Mouse (Mus musculus) ES-E14 (cell line): Measurements from ENCODE around the gene Scd3. TPM values are rescaled to one million over a fixed set of nuclear protein-coding genes. Genes with fewer than 3 reads are reported as not detected.

Source experiments
- DNase-seq: peaks from one replicate; pipeline ENCODE4 v3.0.0-alpha.2; 2013; ENCODE audit warnings: low read depth, low spot score
- H3K27ac ChIP-seq: 2 replicates; pipeline ENCODE4 v1.5.1; 2012; ENCODE audit warnings: low read depth, mild to moderate bottlenecking, low read length, moderate library complexity, mixed read lengths; ENCODE audit not compliant: poor library complexity, insufficient read depth, severe bottlenecking
- H3K36me3 ChIP-seq: 2 replicates; pipeline ENCODE4 v1.6.1; 2012; ENCODE audit warnings: mild to moderate bottlenecking, low read length, moderate library complexity, mixed read lengths; ENCODE audit not compliant: control insufficient read depth, poor library complexity, insufficient read depth, severe bottlenecking
- H3K4me1 ChIP-seq, 2 experiments: fragments of 150-350 bp in 1 of 2; sonication (generic) in 1 of 2; 2 replicates each; pipeline ENCODE4 v1.6.1; 2012; ENCODE audit warnings: low read length in 2 of 2, mild to moderate bottlenecking in 1 of 2, mixed read lengths in 1 of 2; ENCODE audit not compliant: control insufficient read depth in 2 of 2, insufficient read depth in 2 of 2, poor library complexity in 1 of 2
- H3K4me3 ChIP-seq, 2 experiments: fragments of 150-350 bp in 1 of 2; sonication (generic) in 1 of 2; 2 replicates each; pipeline ENCODE4 v1.5.1; 2012; ENCODE audit warnings: low read length in 2 of 2, low read depth in 1 of 2, mild to moderate bottlenecking in 1 of 2, mixed read lengths in 1 of 2; ENCODE audit not compliant: insufficient read depth in 1 of 2, poor library complexity in 1 of 2, severe bottlenecking in 1 of 2
- H3K9ac ChIP-seq: 2 replicates; pipeline ENCODE4 v1.6.1; 2012; ENCODE audit warnings: low read depth, mild to moderate bottlenecking, low read length, mixed read lengths; ENCODE audit not compliant: poor library complexity, insufficient read depth, severe bottlenecking
- H3K9me3 ChIP-seq: fragments of 150-350 bp; sonication (generic); 2 replicates; pipeline ENCODE4 v1.6.1; 2012; ENCODE audit warnings: low read depth, mild to moderate bottlenecking, low read length; ENCODE audit not compliant: control insufficient read depth, insufficient read depth
- CHD2 ChIP-seq: IDR thresholded peaks from 2 replicates; pipeline ENCODE4 v1.6.1; 2014; ENCODE audit warnings: mild to moderate bottlenecking, low read depth, low read length, inconsistent platforms
- HCFC1 ChIP-seq: IDR thresholded peaks from 2 replicates; pipeline ENCODE4 v1.6.1; 2012; ENCODE audit warnings: low read length, inconsistent platforms, borderline replicate concordance; ENCODE audit not compliant: insufficient read depth
- MAFK ChIP-seq: IDR thresholded peaks from 2 replicates; pipeline ENCODE4 v1.6.1; 2014; ENCODE audit warnings: mild to moderate bottlenecking, low read depth, low read length, inconsistent platforms; ENCODE audit not compliant: insufficient read depth
- ZC3H11A ChIP-seq: IDR thresholded peaks from 2 replicates; pipeline ENCODE4 v1.6.1; 2012; ENCODE audit warnings: low read depth, mild to moderate bottlenecking, inconsistent platforms, low read length, borderline replicate concordance
- ZNF384 ChIP-seq: IDR thresholded peaks from 2 replicates; pipeline ENCODE4 v1.6.1; 2012; ENCODE audit warnings: low read depth, low read length, inconsistent platforms
- in situ Hi-C, 2 experiments: fragments of 600-800 bp; cut with MboI; formaldehyde crosslinking; loops; one replicate each; pipeline ENCODE4 v1.15.1; 2025; ENCODE audit warnings: low sequenced_read_pairs in 2 of 2, inconsistent platforms in 1 of 2; ENCODE audit not compliant: unreplicated experiment in 2 of 2
- total RNA-seq: library from RNA; depleted of rRNA; stranded (reverse); fragments of 300-350 nt; gene quantifications from 2 replicates; pipeline ENCODE4 v1.2.3, GENCODE M21; 2012

Gene Scd3
- total RNA-seq, 1 experiment: 2.5 TPM

GRCm38 (mm10) chr19:44264226-44264625, 61.2 kb downstream of the Scd3 start:
- Histone ChIP-seq H3K4me3 (no peak overlapping the region), H3K9ac (no peak overlapping the region), H3K9me3 (no peaks in the 10 kb centered on the region), H3K4me1 (peaks cover 4 to 27% of the 10 kb centered on the region in 2 experiments; a peak in 3 of 4 replicates), H3K27ac (no peak overlapping the region), H3K36me3 (no peaks in the 10 kb centered on the region)
- in situ Hi-C loops: no loop called here
- no peak for DNase-seq
- no peak for TF ChIP-seq MAFK
- TF ChIP-seq HCFC1: no peak
- no peak for TF ChIP-seq CHD2
- TF ChIP-seq ZC3H11A: no peak

- no peak for TF ChIP-seq ZNF384
- TF ChIP-seq ZC3H11A: no peak
- TF ChIP-seq CHD2: no peak
- no peak for TF ChIP-seq HCFC1
- TF ChIP-seq MAFK: no peak
- Histone ChIP-seq H3K36me3 (no peaks in the 10 kb centered on the region), H3K4me3 (no peak overlapping the region), H3K9me3 (no peaks in the 10 kb centered on the region), H3K27ac (peak overlapping the region; percentile 73), H3K9ac (peak overlapping the region; percentile 23; the same call in 1 of the 2 replicates), H3K4me1 (peaks cover 4 to 27% of the 10 kb centered on the region in 2 experiments; a peak in 3 of 4 replicates)
- in situ Hi-C loops: no loop called here
- DNase-seq: no peak
Measured at GRCm38 (mm10) chr19:44265300-44265699, 62.2 kb downstream of the Scd3 start.

GRCm38 (mm10) chr19:44265911-44266337, 62.9 kb downstream of the Scd3 start:
- in situ Hi-C loops: no loop called here
- Histone ChIP-seq H3K4me3 (peak overlapping the region; percentile 32 to 72; a peak in 2 of 4 replicates), H3K9me3 (no peaks in the 10 kb centered on the region), H3K9ac (no peak overlapping the region; the same call in 1 of the 2 replicates), H3K4me1 (peaks cover 4 to 27% of the 10 kb centered on the region in 2 experiments; a peak in 3 of 4 replicates), H3K36me3 (no peaks in the 10 kb centered on the region), H3K27ac (peak overlapping the region; percentile 94)
- peak; percentile 90 for DNase-seq
- TF ChIP-seq ZC3H11A: no peak
- no peak for TF ChIP-seq ZNF384
- TF ChIP-seq HCFC1: no peak
- no peak for TF ChIP-seq MAFK
- TF ChIP-seq CHD2: no peak

- peaks cover 4 to 23% of the 10 kb centered on the region in 2 experiments; a peak in 3 of 4 replicates for H3K4me1 ChIP-seq
- DNase-seq: no peak
- peak overlapping the region; percentile 94 for H3K27ac ChIP-seq
- H3K36me3 ChIP-seq: no peaks in the 10 kb centered on the region
- no peaks in the 10 kb centered on the region for H3K9me3 ChIP-seq
- H3K4me3 ChIP-seq: peak overlapping the region; percentile 72; a peak in 3 of 4 replicates
- no peak for TF ChIP-seq ZC3H11A
- TF ChIP-seq MAFK: peak; percentile 87
- in situ Hi-C loops: no loop called here
- peak overlapping the region; percentile 66 for H3K9ac ChIP-seq
Measured at GRCm38 (mm10) chr19:44266458-44266823, 63.4 kb downstream of the Scd3 start.
